Mouse (Mus musculus): ENCODE measurements around the gene Mettl1. TPM values are rescaled to one million over a fixed set of nuclear protein-coding genes. Genes with fewer than 3 reads are reported as not detected.

Gene Mettl1
- polyA plus RNA-seq, 1 experiment = 14.6 TPM

GRCm38 (mm10) chr10:127079665-127080391 is 38.6 kb downstream of the Mettl1 start:
- H3K4me3 ChIP-seq (replicated peaks; ENCODE audit: control insufficient read depth, low read depth, low read length) = no peak overlapping the region
- no peaks in the 10 kb centered on the region; the same call in 1 of the 2 replicates for H3K4me1 ChIP-seq (ENCODE audit: control insufficient read depth, insufficient read depth, low read length)

DNA sequence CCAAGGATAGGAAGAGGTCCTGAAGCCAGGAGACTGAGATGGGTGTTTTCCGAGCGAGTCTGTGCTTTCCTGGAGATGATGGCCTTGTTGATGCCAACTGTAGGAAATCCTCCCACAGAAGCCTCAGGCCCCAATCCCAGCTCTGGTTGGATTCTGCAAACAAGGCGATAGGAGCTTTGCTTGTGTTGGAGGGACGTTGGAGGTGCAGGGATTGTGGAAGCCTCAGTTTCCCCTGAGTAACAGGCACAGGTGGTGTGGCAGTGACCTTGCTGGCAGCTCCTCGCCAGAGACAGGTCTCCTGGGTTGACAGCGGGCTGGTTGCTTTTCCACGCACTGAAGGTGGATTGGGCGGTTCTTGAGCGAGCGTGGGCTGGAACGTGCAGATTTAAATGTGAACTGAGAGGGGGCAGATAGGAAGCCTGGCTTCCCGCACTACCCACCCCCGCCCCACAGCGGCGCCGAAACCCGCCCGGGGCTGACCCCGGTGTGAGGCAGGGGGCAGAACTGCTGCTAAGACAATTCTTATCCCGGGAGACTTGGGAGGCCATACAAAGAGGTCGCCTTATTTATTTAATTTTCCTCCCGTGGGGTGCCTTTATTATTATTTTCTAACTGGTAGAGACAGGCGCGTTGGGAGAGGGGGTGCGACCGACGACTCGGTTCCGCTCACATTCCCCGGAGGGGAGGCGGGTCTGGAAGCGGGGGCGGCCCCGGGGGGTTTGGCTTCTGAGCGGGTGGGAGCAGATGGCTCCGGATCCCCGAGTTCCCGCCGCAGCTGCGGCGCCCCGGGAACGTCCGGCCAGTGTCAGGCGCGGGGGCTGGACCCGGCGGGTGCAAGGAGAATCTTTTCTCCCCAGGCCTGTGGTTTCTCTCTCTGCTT is 39.9 kb downstream of the Mettl1 start:
- H3K4me3 ChIP-seq (replicated peaks; ENCODE audit: control insufficient read depth, low read depth, low read length) = no peak overlapping the region

More at GRCm38 (mm10) chr10:127079665-127080391, 38.6 kb downstream of the Mettl1 start:
- no peak overlapping the region for H3K27ac ChIP-seq (ENCODE audit: control insufficient read depth, insufficient read depth, low read depth, low read length, poor library complexity)
- TF ChIP-seq POLR2A (IDR thresholded peaks at IDR 0.05; ENCODE audit: borderline replicate concordance, control insufficient read depth, low read depth, low read length) (no peak), CTCF (IDR thresholded peaks at IDR 0.05; ENCODE audit: control insufficient read depth, insufficient read depth, low read length) (no peak)
- WGBS = 89% methylated on average over 63 of the region's 70 CpGs

DNA sequence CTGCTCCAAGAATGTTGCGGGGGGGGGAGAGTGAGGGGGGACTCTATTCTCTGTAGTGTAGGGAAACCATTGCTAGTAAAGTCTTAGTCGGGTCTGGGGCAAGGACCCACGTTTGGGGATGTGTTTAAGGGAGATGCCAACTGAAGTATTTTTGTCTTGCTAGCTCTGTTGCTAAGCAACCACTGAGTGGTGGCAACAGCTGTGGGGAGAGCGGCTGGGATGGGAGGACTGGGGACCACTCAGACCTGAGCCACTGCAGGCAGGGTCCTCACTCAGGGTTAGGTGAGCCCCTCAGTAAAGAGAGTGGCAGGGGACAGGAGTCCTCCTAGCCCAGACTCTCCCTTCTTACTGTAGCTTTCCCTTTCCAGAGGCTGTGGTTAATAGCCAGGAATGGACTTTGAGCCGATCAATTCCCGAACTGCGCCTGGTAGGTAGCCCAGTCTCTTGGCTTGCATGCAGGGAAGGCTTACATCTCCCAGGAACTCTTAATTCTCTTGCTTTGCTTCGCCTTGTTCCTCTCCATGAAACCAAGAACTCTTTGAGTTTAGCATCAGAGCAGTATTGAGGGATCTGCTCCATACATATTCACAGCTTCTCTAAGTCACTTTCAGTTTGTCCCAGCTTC is 40.9 kb downstream of the Mettl1 start:
- Histone ChIP-seq H3K4me1 (ENCODE audit: control insufficient read depth, insufficient read depth, low read length) (no peaks in the 10 kb centered on the region), H3K4me3 (replicated peaks; ENCODE audit: control insufficient read depth, low read depth, low read length) (no peak overlapping the region), H3K27ac (ENCODE audit: control insufficient read depth, insufficient read depth, low read depth, low read length, poor library complexity) (no peak overlapping the region)
- WGBS = 69% methylated on average over 8 of the region's 8 CpGs
- TF ChIP-seq POLR2A (IDR thresholded peaks at IDR 0.05; ENCODE audit: borderline replicate concordance, control insufficient read depth, low read depth, low read length) (no peak), CTCF (IDR thresholded peaks at IDR 0.05; ENCODE audit: control insufficient read depth, insufficient read depth, low read length) (no peak)

More for the DNA sequence above, 39.9 kb downstream of the Mettl1 start:
- Histone ChIP-seq H3K4me1 (ENCODE audit: control insufficient read depth, insufficient read depth, low read length) (no peaks in the 10 kb centered on the region; the same call in 1 of the 2 replicates), H3K27ac (ENCODE audit: control insufficient read depth, insufficient read depth, low read depth, low read length, poor library complexity) (no peak overlapping the region)
- TF ChIP-seq POLR2A (IDR thresholded peaks at IDR 0.05; ENCODE audit: borderline replicate concordance, control insufficient read depth, low read depth, low read length) (no peak), CTCF (IDR thresholded peaks at IDR 0.05; ENCODE audit: control insufficient read depth, insufficient read depth, low read length) (no peak)
- 85% methylated on average over 48 of the region's 48 CpGs for WGBS

- WGBS = 84% methylated on average over 8 of the region's 8 CpGs
Measured at GRCm38 (mm10) chr10:127083292-127083914, 42.2 kb downstream of the Mettl1 start.

GRCm38 (mm10) chr10:127083915-127084306 is 42.7 kb downstream of the Mettl1 start:
- no peak overlapping the region for H3K4me3 ChIP-seq (replicated peaks; ENCODE audit: control insufficient read depth, low read depth, low read length)
- TF ChIP-seq POLR2A (IDR thresholded peaks at IDR 0.05; ENCODE audit: borderline replicate concordance, control insufficient read depth, low read depth, low read length) (no peak), CTCF (IDR thresholded peaks at IDR 0.05; ENCODE audit: control insufficient read depth, insufficient read depth, low read length) (no peak)
- WGBS = 87% methylated on average over 5 of the region's 5 CpGs
- H3K4me1 ChIP-seq (ENCODE audit: control insufficient read depth, insufficient read depth, low read length) = no peaks in the 10 kb centered on the region
- no peak overlapping the region for H3K27ac ChIP-seq (ENCODE audit: control insufficient read depth, insufficient read depth, low read depth, low read length, poor library complexity)

More at GRCm38 (mm10) chr10:127083292-127083914, 42.2 kb downstream of the Mettl1 start:
- TF ChIP-seq POLR2A (IDR thresholded peaks at IDR 0.05; ENCODE audit: borderline replicate concordance, control insufficient read depth, low read depth, low read length) = no peak
- no peak for TF ChIP-seq CTCF (IDR thresholded peaks at IDR 0.05; ENCODE audit: control insufficient read depth, insufficient read depth, low read length)
- Histone ChIP-seq H3K4me3 (replicated peaks; ENCODE audit: control insufficient read depth, low read depth, low read length) (no peak overlapping the region), H3K4me1 (ENCODE audit: control insufficient read depth, insufficient read depth, low read length) (no peaks in the 10 kb centered on the region), H3K27ac (ENCODE audit: control insufficient read depth, insufficient read depth, low read depth, low read length, poor library complexity) (no peak overlapping the region)

DNA sequence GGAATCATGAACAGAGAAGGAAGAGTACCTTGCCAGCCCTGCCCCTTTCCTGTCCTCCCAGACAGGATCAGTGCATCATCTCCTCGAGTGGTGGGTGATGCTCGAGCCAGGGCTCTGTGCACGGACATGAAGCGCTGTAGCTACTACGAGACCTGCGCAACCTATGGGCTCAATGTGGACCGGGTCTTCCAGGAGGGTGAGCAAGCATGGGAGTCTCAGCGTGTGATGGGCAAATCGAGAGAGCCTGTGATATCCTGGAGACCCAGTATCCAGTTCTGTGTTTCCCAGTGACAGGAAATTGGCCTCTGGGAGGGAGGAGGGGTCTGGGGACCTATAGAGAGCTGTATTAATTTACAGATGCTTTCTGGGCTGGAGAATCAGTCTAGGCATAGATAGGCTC is 43.8 kb downstream of the Mettl1 start:
- Histone ChIP-seq H3K4me1 (ENCODE audit: control insufficient read depth, insufficient read depth, low read length) (no peaks in the 10 kb centered on the region), H3K4me3 (replicated peaks; ENCODE audit: control insufficient read depth, low read depth, low read length) (no peak overlapping the region), H3K27ac (ENCODE audit: control insufficient read depth, insufficient read depth, low read depth, low read length, poor library complexity) (no peak overlapping the region)
- 91% methylated on average over 9 of the region's 9 CpGs for WGBS
- TF ChIP-seq POLR2A (IDR thresholded peaks at IDR 0.05; ENCODE audit: borderline replicate concordance, control insufficient read depth, low read depth, low read length) = no peak
- no peak for TF ChIP-seq CTCF (IDR thresholded peaks at IDR 0.05; ENCODE audit: control insufficient read depth, insufficient read depth, low read length)

- 84% methylated on average over 6 of the region's 6 CpGs for WGBS
- Histone ChIP-seq H3K4me1 (ENCODE audit: control insufficient read depth, insufficient read depth, low read length) (no peaks in the 10 kb centered on the region), H3K27ac (ENCODE audit: control insufficient read depth, insufficient read depth, low read depth, low read length, poor library complexity) (no peak overlapping the region), H3K4me3 (replicated peaks; ENCODE audit: control insufficient read depth, low read depth, low read length) (no peak overlapping the region)
- TF ChIP-seq POLR2A (IDR thresholded peaks at IDR 0.05; ENCODE audit: borderline replicate concordance, control insufficient read depth, low read depth, low read length) (no peak), CTCF (IDR thresholded peaks at IDR 0.05; ENCODE audit: control insufficient read depth, insufficient read depth, low read length) (no peak)
Measured at GRCm38 (mm10) chr10:127085633-127086032, 44.4 kb downstream of the Mettl1 start.
